Mouse (Mus musculus) midbrain, embryonic 15.5 days (tissue): ENCODE results near the gene Ost4. TPM values are rescaled to one million over a fixed set of nuclear protein-coding genes. Genes with fewer than 3 reads are reported as not detected.

Experiments
- ATAC-seq: fragments of 200-750 bp; cut with Nextera tagmentation; replicated peaks from 2 replicates; pipeline ENCODE4 v1.8.0; 2017; ENCODE audit warnings: moderate TSS enrichment
- H3K27ac ChIP-seq: fragments of 300-500 bp; sonication (generic); 2 replicates; pipeline ENCODE4 v1.5.1; 2015; ENCODE audit warnings: mild to moderate bottlenecking, inconsistent platforms
- H3K27me3 ChIP-seq: fragments of 300-500 bp; sonication (generic); replicated peaks from 2 replicates; pipeline ENCODE4 v1.6.1; 2015; ENCODE audit warnings: inconsistent platforms
- H3K36me3 ChIP-seq: fragments of 300-500 bp; sonication (generic); replicated peaks from 2 replicates; pipeline ENCODE4 v1.6.1; 2015; ENCODE audit warnings: inconsistent platforms
- H3K4me1 ChIP-seq: fragments of 300-500 bp; sonication (generic); 2 replicates; pipeline ENCODE4 v1.6.1; 2015; ENCODE audit warnings: inconsistent platforms
- H3K4me2 ChIP-seq: fragments of 300-500 bp; sonication (generic); 2 replicates; pipeline ENCODE4 v1.6.1; 2015; ENCODE audit warnings: inconsistent platforms, mild to moderate bottlenecking, moderate library complexity
- H3K4me3 ChIP-seq: fragments of 300-500 bp; sonication (generic); 2 replicates; pipeline ENCODE4 v1.5.1; 2015; ENCODE audit warnings: mild to moderate bottlenecking, inconsistent platforms
- H3K9ac ChIP-seq: fragments of 300-500 bp; sonication (generic); 2 replicates; pipeline ENCODE4 v1.6.1; 2015; ENCODE audit warnings: mild to moderate bottlenecking, inconsistent platforms
- H3K9me3 ChIP-seq: fragments of 300-500 bp; sonication (generic); 2 replicates; pipeline ENCODE4 v1.6.1; 2016; ENCODE audit warnings: inconsistent platforms
- WGBS: fragments of 180-500 bp; shearing (Covaris S2); methylation state at CpG from one replicate; pipeline ENCODE4 v1.1.7; 2015; ENCODE audit warnings: mixed read lengths; 5-methylcytosine and 5-hydroxymethylcytosine counted together
- polyA plus RNA-seq: library from polyadenylated mRNA; unstranded; fragments of >200 nt; fragmentation: Nextera tagmentation; extraction: Ambion mirVana; gene quantifications from 2 replicates; pipeline ENCODE4 v1.2.1, GENCODE M21; 2015

The Ost4 gene
- polyA plus RNA-seq, 1 experiment from 2014 or later: 217 TPM

- Histone ChIP-seq H3K27me3 (no peaks in the 10 kb centered on the region), H3K36me3 (peaks cover 25% of the 10 kb centered on the region; the same call in 1 of the 2 replicates), H3K27ac (no peak overlapping the region), H3K9ac (no peak overlapping the region), H3K9me3 (no peaks in the 10 kb centered on the region), H3K4me3 (no peak overlapping the region), H3K4me2 (no peak overlapping the region), H3K4me1 (peaks cover 17% of the 10 kb centered on the region)
- WGBS: 95% methylated on average over 3 of the region's 3 CpGs
- no peak for ATAC-seq
These were observed 40.7 kb downstream of the Ost4 start for GRCm38 (mm10) chr5:30866871-30867270.

- Histone ChIP-seq H3K4me1 (peaks cover 4% of the 10 kb centered on the region), H3K36me3 (peaks cover 23% of the 10 kb centered on the region; the same call in 1 of the 2 replicates), H3K27ac (no peak overlapping the region), H3K27me3 (no peaks in the 10 kb centered on the region), H3K4me3 (no peak overlapping the region), H3K9me3 (no peaks in the 10 kb centered on the region), H3K4me2 (no peak overlapping the region), H3K9ac (no peak overlapping the region)
- ATAC-seq: no peak
- 58% methylated on average over 15 of the region's 15 CpGs for WGBS
These were observed 43.3 kb downstream of the Ost4 start for GRCm38 (mm10) chr5:30864322-30864721.

- WGBS: 42% methylated on average over 4 of the region's 4 CpGs
- Histone ChIP-seq H3K9me3 (no peaks in the 10 kb centered on the region), H3K4me1 (peaks cover under 1% of the 10 kb centered on the region), H3K27ac (no peak overlapping the region), H3K27me3 (no peaks in the 10 kb centered on the region), H3K36me3 (peaks cover 23% of the 10 kb centered on the region; the same call in 1 of the 2 replicates), H3K9ac (no peak overlapping the region), H3K4me2 (no peak overlapping the region), H3K4me3 (no peak overlapping the region)
- ATAC-seq: no peak
These were observed 43.7 kb downstream of the Ost4 start for GRCm38 (mm10) chr5:30863852-30864251.

GRCm38 (mm10) chr5:30856124-30856523 lies 51.5 kb downstream of the Ost4 start:
- Histone ChIP-seq H3K27ac (no peak overlapping the region), H3K4me2 (no peak overlapping the region), H3K4me3 (no peak overlapping the region), H3K27me3 (no peaks in the 10 kb centered on the region), H3K9ac (no peak overlapping the region), H3K9me3 (no peaks in the 10 kb centered on the region), H3K4me1 (no peaks in the 10 kb centered on the region), H3K36me3 (no peaks in the 10 kb centered on the region)
- WGBS: 87% methylated on average over 2 of the region's 2 CpGs
- no peak for ATAC-seq

Other genes starting within 250 kb of the Ost4 start
- 39.4 and 45.3 TPM in 2 replicates for gene Cenpa, start 241.0 kb downstream of the Ost4 start, polyA plus RNA-seq
- 280 and 293 TPM in 2 replicates for gene Dpysl5, start 196.2 kb downstream of the Ost4 start, polyA plus RNA-seq
- 164 and 166 TPM in 2 replicates for gene Mapre3, start 93.1 kb downstream of the Ost4 start, polyA plus RNA-seq
- 68.8 and 72.7 TPM in 2 replicates for gene Tmem214, start 39.8 kb downstream of the Ost4 start, polyA plus RNA-seq
- gene Agbl5, start 19.1 kb downstream of the Ost4 start, polyA plus RNA-seq: 25.2 and 32.3 TPM in 2 replicates
- 17.8 and 20.3 TPM in 2 replicates for gene Emilin1, start 5.6 kb upstream of the Ost4 start, polyA plus RNA-seq
- gene Khk, start 13.6 kb upstream of the Ost4 start, polyA plus RNA-seq: 8.0 and 10.4 TPM in 2 replicates
- gene Cgref1, start 37.8 kb upstream of the Ost4 start, polyA plus RNA-seq: 62.7 and 66.5 TPM in 2 replicates
- gene Preb, start 52.6 kb upstream of the Ost4 start, polyA plus RNA-seq: 110 and 113 TPM in 2 replicates
- gene Tcf23, start 60.9 kb upstream of the Ost4 start, polyA plus RNA-seq: 0.08 TPM in 1 of 2 replicates, not detected in the other
- 161 and 164 TPM in 2 replicates for gene Atraid, start 140.5 kb upstream of the Ost4 start, polyA plus RNA-seq
- gene Slc5a6, start 141.1 kb upstream of the Ost4 start, polyA plus RNA-seq: 26.9 and 29.1 TPM in 2 replicates
- 14.9 and 16.2 TPM in 2 replicates for gene Cad, start 147.0 kb upstream of the Ost4 start, polyA plus RNA-seq
- gene Dnajc5g, start 198.5 kb upstream of the Ost4 start, polyA plus RNA-seq: not detected in 2 replicates
- gene Slc30a3, start 200.4 kb upstream of the Ost4 start, polyA plus RNA-seq: 20.4 and 21.5 TPM in 2 replicates
- not detected in 2 replicates for gene Trim54, start 208.9 kb upstream of the Ost4 start, polyA plus RNA-seq
- gene Ucn, start 231.0 kb upstream of the Ost4 start, polyA plus RNA-seq: not detected in 2 replicates
- gene Mpv17, start 246.5 kb upstream of the Ost4 start, polyA plus RNA-seq: 51.5 and 57.8 TPM in 2 replicates